Mouse (Mus musculus) liver, embryonic 14.5 days (tissue): ENCODE measurements around the gene Hip1.

ENCODE experiments used
- CTCF ChIP-seq: IDR thresholded peaks from 2 replicates; pipeline ENCODE4 v1.5.1; 2016; ENCODE audit warnings: antibody characterized with exemption, low read depth, control low read depth
- EP300 ChIP-seq: IDR thresholded peaks from 2 replicates; pipeline ENCODE4 v1.6.1; 2016; ENCODE audit warnings: antibody characterized with exemption, low read depth

- TF ChIP-seq CTCF (no peak), EP300 (no peak)
These were observed 12.1 kb upstream of the Hip1 start for GRCm38 (mm10) chr5:135557051-135557450.
